Mouse (Mus musculus) mouse trophoblast stem cell (cell line): ENCODE results near the gene Tlx2.

Experiments used
- in situ Hi-C, 2 experiments: fragments of 300-500 bp; cut with MseI, MboI; formaldehyde crosslinking; loops; 2 replicates in 1 of 2; 3 replicates in 1 of 2; pipeline ENCODE4 v1.15.1; 2025

Gene Tlx2

GRCm38 (mm10) chr6:83070247-83070310 lies at the start of gene Tlx2:
TSS of gene Tlx2 (minus strand) at chr6:83070293.
- in situ Hi-C loops = no loop called here

GRCm38 (mm10) chr6:83119734-83120051 lies 49.6 kb upstream of the Tlx2 start:
- in situ Hi-C loops = no loop called here

GRCm38 (mm10) chr6:83118825-83119733 lies 49.0 kb upstream of the Tlx2 start:
- in situ Hi-C loops = no loop called here

GRCm38 (mm10) chr6:83118369-83118768 lies 48.3 kb upstream of the Tlx2 start:
- in situ Hi-C loops = no loop called here

- in situ Hi-C loops = no loop called here
These were observed 47.5 kb upstream of the Tlx2 start for GRCm38 (mm10) chr6:83117616-83118015.

- in situ Hi-C loops = no loop called here
These were observed 47.0 kb upstream of the Tlx2 start for GRCm38 (mm10) chr6:83117165-83117438.

GRCm38 (mm10) chr6:83116373-83117164 lies 46.5 kb upstream of the Tlx2 start:
- in situ Hi-C loops = no loop called here

- in situ Hi-C loops = no loop called here
These were observed 45.7 kb upstream of the Tlx2 start for GRCm38 (mm10) chr6:83115682-83116372.

GRCm38 (mm10) chr6:83115011-83115671 lies 45.0 kb upstream of the Tlx2 start, which contains the start of gene Mogs:
TSS of gene Mogs (plus strand) at chr6:83115496.
- in situ Hi-C loops = no loop called here

- in situ Hi-C loops = no loop called here
These were observed 41.5 kb upstream of the Tlx2 start for GRCm38 (mm10) chr6:83111510-83112136.

- in situ Hi-C loops = no loop called here
These were observed 38.9 kb upstream of the Tlx2 start, which contains the start of gene Mrpl53 for GRCm38 (mm10) chr6:83108762-83109668. TSS of gene Mrpl53 (plus strand) at chr6:83109040.

GRCm38 (mm10) chr6:83107566-83108400 lies 37.7 kb upstream of the Tlx2 start:
- in situ Hi-C loops = no loop called here

GRCm38 (mm10) chr6:83104158-83104557 lies 34.1 kb upstream of the Tlx2 start:
- in situ Hi-C loops = no loop called here

- in situ Hi-C loops = no loop called here
These were observed 33.1 kb upstream of the Tlx2 start for GRCm38 (mm10) chr6:83103130-83103650.

GRCm38 (mm10) chr6:83101688-83102556 lies 31.8 kb upstream of the Tlx2 start:
- in situ Hi-C loops = no loop called here

- in situ Hi-C loops = no loop called here
These were observed 31.2 kb upstream of the Tlx2 start, which contains the start of the genes Ccdc142 and Gm42688 for GRCm38 (mm10) chr6:83101316-83101687. TSS of gene Ccdc142 (plus strand) at chr6:83101601. TSS of gene Gm42688 (plus strand) at chr6:83101617.

- in situ Hi-C loops = loop anchor here (5.0 to 25.0 kb wide), 2 partner anchors 101 to 111 kb away; no protein-coding TSS in a partner anchor
These were observed 28.3 kb upstream of the Tlx2 start for GRCm38 (mm10) chr6:83098411-83098810.

GRCm38 (mm10) chr6:83095968-83096367 lies 25.9 kb upstream of the Tlx2 start:
- in situ Hi-C loops = loop anchor here (5.0 to 25.0 kb wide), 2 partner anchors 99 to 109 kb away; no protein-coding TSS in a partner anchor
